Mouse (Mus musculus) midbrain, embryonic 14.5 days (tissue): ENCODE results near the gene Defb28. TPM values are rescaled to one million over a fixed set of nuclear protein-coding genes. Genes with fewer than 3 reads are reported as not detected.

ENCODE experiments used
- polyA plus RNA-seq: library from polyadenylated mRNA; unstranded; fragments of >200 nt; fragmentation: Nextera tagmentation; extraction: Ambion mirVana; gene quantifications from 2 replicates; pipeline ENCODE4 v1.2.1, GENCODE M21; 2014

Defb28 gene
- polyA plus RNA-seq, 1 experiment from 2014 or later = not detected

Other genes starting within 250 kb of the Defb28 start
- 23.3 and 28.8 TPM in 2 replicates for gene Tbc1d20, start 224.4 kb upstream of the Defb28 start, polyA plus RNA-seq
- 108 and 109 TPM in 2 replicates for gene Rbck1, start 185.6 kb upstream of the Defb28 start, polyA plus RNA-seq
- 0.62 and 1.2 TPM in 2 replicates for gene Trib3, start 174.2 kb upstream of the Defb28 start, polyA plus RNA-seq
- gene Nrsn2, start 141.6 kb upstream of the Defb28 start, polyA plus RNA-seq = 40.1 and 49.0 TPM in 2 replicates
- gene Sox12, start 120.2 kb upstream of the Defb28 start, polyA plus RNA-seq = 21.9 and 25.4 TPM in 2 replicates
- gene Zcchc3, start 103.2 kb upstream of the Defb28 start, polyA plus RNA-seq = 18.0 and 19.3 TPM in 2 replicates
- gene 6820408C15Rik, start 102.7 kb upstream of the Defb28 start, polyA plus RNA-seq = 1.0 and 1.1 TPM in 2 replicates
- gene Defb23, start 53.6 kb upstream of the Defb28 start, polyA plus RNA-seq = not detected in 2 replicates
- not detected in 2 replicates for gene Defb20, start 41.2 kb upstream of the Defb28 start, polyA plus RNA-seq
- not detected in 2 replicates for gene Defb22, start 28.1 kb upstream of the Defb28 start, polyA plus RNA-seq
- gene Defb26, start 6.6 kb upstream of the Defb28 start, polyA plus RNA-seq = not detected in 2 replicates
- gene Defb29, start 21.8 kb downstream of the Defb28 start, polyA plus RNA-seq = not detected in 2 replicates
- gene Gm17416, start 51.1 kb downstream of the Defb28 start, polyA plus RNA-seq = not detected in 2 replicates
- not detected in 2 replicates for gene Defb21, start 54.5 kb downstream of the Defb28 start, polyA plus RNA-seq
- not detected in 2 replicates for gene Defb19, start 62.1 kb downstream of the Defb28 start, polyA plus RNA-seq
- gene Defb45, start 81.1 kb downstream of the Defb28 start, polyA plus RNA-seq = not detected in 2 replicates
- not detected in 2 replicates for gene Defb36, start 86.1 kb downstream of the Defb28 start, polyA plus RNA-seq
- gene Defb25, start 104.8 kb downstream of the Defb28 start, polyA plus RNA-seq = not detected in 2 replicates
- 0.12 and 0.27 TPM in 2 replicates for gene Rem1, start 108.7 kb downstream of the Defb28 start, polyA plus RNA-seq
- 177 and 184 TPM in 2 replicates for gene H13, start 151.2 kb downstream of the Defb28 start, polyA plus RNA-seq
- gene Mcts2, start 168.8 kb downstream of the Defb28 start, polyA plus RNA-seq = 39.9 and 41.4 TPM in 2 replicates
- gene Id1, start 218.0 kb downstream of the Defb28 start, polyA plus RNA-seq = 33.5 and 38.8 TPM in 2 replicates
- 5.4 and 5.6 TPM in 2 replicates for gene Cox4i2, start 235.9 kb downstream of the Defb28 start, polyA plus RNA-seq